Mouse (Mus musculus): ENCODE measurements around the gene Phxr2. TPM values are rescaled to one million over a fixed set of nuclear protein-coding genes. Genes with fewer than 3 reads are reported as not detected.
"Not testable (repeated sequence)": the region's sequence is repeated elsewhere in the genome, so short reads cannot be mapped to it uniquely, and the experiment has no call there.

The Phxr2 gene
- polyA plus RNA-seq, 1 experiment from 2014 or later, result not detected

DNA sequence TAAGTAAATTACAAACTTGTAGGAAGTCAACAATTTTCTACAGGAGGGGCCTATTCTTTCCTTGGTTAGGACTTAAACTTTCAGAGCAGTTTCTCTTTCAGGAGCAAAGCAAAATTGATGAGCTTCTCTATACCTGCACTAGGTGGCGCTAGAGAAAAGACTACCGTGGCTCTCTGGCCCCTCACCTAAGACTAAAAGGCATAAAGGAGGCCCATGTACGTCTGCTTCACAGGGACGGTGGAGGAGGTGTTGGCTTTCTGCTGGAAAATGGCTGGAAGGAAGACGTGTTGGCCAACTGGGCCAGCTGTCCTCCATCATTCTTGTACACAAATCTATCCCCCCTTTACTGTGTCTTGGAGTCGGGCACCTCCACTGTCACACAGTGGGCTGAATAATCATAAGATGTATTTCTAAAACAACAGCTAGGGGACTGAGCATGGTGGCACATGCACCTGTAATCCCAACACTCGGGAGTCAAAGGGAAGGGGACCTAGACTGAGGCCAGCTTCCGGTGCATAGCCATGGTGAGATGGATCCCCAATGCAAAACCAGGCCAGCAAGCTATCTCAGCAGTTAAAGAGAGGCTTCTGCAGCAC, 36.0 kb upstream of the Phxr2 start:
- no peak overlapping the region for H3K4me2 ChIP-seq
- 0 out of 2 replicates have a peak, but pooled peaks cover 6% of the 10 kb centered on the region for H3K4me1 ChIP-seq (replicated peaks)
- H3K9ac ChIP-seq, result no peak overlapping the region
- DNase-seq, result no peak
- no peaks in the 10 kb centered on the region for H3K27me3 ChIP-seq
- 35% methylated on average over 8 of the region's 8 CpGs for WGBS (ENCODE audit: insufficient replicate concordance)
- no peak overlapping the region for H3K27ac ChIP-seq
- H3K36me3 ChIP-seq, result peaks cover 6% of the 10 kb centered on the region; the same call in 1 of the 2 replicates
- no peak for ATAC-seq (ENCODE audit: low read depth)
- no peak overlapping the region for H3K4me3 ChIP-seq (replicated peaks)
- H3K9me3 ChIP-seq (replicated peaks), result no peaks in the 10 kb centered on the region

DNA sequence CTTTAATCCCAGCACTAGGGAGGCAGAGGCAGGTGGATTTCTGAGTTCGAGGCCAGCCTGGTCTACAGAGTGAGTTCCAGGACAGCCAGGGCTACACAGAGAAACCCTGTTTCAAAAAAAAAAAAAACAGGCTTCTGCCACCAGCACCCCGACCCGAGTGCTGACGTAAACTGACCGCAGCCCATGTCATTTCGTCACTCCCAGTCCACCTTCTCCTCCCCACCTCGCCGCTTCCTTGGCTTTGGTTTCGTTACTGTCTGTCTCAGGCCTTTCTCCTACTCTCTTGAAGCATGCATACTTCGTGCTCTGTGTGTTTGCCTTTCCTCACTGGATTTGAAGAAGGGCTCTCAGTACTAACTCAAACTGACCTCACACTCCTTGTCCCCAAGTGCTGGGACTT, 31.6 kb upstream of the Phxr2 start:
- not testable (repeated sequence) for H3K4me1 ChIP-seq (replicated peaks); DNase-seq; H3K9ac ChIP-seq; H3K36me3 ChIP-seq; H3K4me2 ChIP-seq; H3K27me3 ChIP-seq; H3K27ac ChIP-seq; H3K9me3 ChIP-seq (replicated peaks); ATAC-seq (ENCODE audit: low read depth); H3K4me3 ChIP-seq (replicated peaks)
- 81% methylated on average over 10 of the region's 10 CpGs for WGBS (ENCODE audit: insufficient replicate concordance)

DNA sequence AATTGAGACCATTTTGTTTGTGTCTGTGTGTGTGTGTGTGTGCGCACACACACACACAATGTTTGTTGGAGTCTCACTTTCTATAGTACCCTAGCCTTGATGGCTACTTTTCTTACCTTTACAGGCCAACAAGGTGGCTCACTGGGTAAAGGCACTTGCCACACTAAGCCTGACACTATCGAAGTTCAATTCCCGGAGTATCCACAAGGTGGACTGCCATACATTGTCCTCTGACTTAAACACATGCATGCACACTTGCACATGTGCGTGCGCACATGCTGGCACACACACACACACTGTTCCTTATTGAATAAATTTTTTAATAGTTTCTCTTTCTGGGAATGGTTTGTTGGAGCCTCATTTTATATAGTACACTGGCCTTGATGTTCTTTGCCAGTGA, 30.7 kb upstream of the Phxr2 start:
- Histone ChIP-seq H3K36me3 (peaks cover 6% of the 10 kb centered on the region; the same call in 1 of the 2 replicates), H3K27ac (no peak overlapping the region), H3K9me3 (replicated peaks) (no peaks in the 10 kb centered on the region), H3K9ac (no peak overlapping the region), H3K4me2 (no peak overlapping the region), H3K27me3 (no peaks in the 10 kb centered on the region), H3K4me3 (replicated peaks) (no peak overlapping the region), H3K4me1 (replicated peaks) (peaks cover under 1% of the 10 kb centered on the region)
- ATAC-seq (ENCODE audit: low read depth) (no peak), DNase-seq (no peak)
- 87% methylated on average over 5 of the region's 5 CpGs for WGBS (ENCODE audit: insufficient replicate concordance)

DNA sequence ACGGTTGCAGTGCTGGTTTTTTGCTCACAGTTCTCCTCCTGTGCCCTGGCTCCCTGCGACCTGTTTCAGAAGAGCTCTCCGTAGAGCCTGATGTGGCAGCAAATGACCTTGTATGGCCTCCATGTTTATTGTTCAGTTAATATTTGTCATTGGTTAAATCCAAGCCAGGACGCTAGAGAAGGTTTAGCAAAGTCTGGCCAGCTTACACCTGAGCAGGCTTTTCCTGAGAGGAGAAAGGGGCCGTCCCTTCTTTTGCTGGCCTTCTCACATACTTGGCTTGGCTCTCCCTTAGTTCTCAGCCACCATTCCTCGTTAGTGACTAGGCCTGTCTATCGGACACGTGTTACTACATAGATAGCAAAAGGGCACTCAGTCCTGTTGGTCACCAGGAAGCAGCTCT, 28.5 kb upstream of the Phxr2 start:
- H3K36me3 ChIP-seq, result no peaks in the 10 kb centered on the region; the same call in 1 of the 2 replicates
- H3K27ac ChIP-seq, result no peak overlapping the region
- H3K9me3 ChIP-seq (replicated peaks), result no peaks in the 10 kb centered on the region
- no peak for DNase-seq
- no peak overlapping the region for H3K9ac ChIP-seq
- ATAC-seq (ENCODE audit: low read depth), result no peak
- H3K27me3 ChIP-seq, result no peaks in the 10 kb centered on the region
- H3K4me3 ChIP-seq (replicated peaks), result no peak overlapping the region
- H3K4me2 ChIP-seq, result no peak overlapping the region
- peaks cover 18% of the 10 kb centered on the region for H3K4me1 ChIP-seq (replicated peaks)
- 63% methylated on average over 8 of the region's 8 CpGs for WGBS (ENCODE audit: insufficient replicate concordance)

DNA sequence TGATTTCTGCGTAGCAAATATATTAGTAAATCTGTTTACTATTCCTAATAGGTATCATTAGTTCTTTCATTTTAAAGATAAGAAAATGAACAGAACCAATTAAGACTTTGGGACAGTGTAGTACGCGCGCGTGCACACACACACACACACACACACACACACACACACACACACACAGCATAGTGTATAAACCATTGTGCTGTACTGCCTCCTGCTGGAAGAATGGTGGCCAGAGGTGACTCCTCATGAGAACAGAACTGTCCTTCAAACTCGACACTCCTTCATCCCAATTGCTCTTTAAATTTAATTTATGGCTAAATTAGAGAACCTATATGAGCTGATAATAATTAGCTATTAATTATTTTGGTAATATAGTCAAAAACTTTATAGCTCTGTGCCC, 25.9 kb upstream of the Phxr2 start:
- H3K27me3 ChIP-seq, result no peaks in the 10 kb centered on the region
- H3K4me1 ChIP-seq (replicated peaks), result peaks cover 18% of the 10 kb centered on the region
- ATAC-seq (ENCODE audit: low read depth) (no peak), DNase-seq (no peak)
- H3K27ac ChIP-seq, result no peak overlapping the region
- H3K36me3 ChIP-seq, result no peaks in the 10 kb centered on the region
- H3K9me3 ChIP-seq (replicated peaks), result no peaks in the 10 kb centered on the region
- H3K4me3 ChIP-seq (replicated peaks), result no peak overlapping the region
- WGBS (ENCODE audit: insufficient replicate concordance), result 79% methylated on average over 6 of the region's 6 CpGs
- H3K9ac ChIP-seq, result no peak overlapping the region
- no peak overlapping the region for H3K4me2 ChIP-seq

DNA sequence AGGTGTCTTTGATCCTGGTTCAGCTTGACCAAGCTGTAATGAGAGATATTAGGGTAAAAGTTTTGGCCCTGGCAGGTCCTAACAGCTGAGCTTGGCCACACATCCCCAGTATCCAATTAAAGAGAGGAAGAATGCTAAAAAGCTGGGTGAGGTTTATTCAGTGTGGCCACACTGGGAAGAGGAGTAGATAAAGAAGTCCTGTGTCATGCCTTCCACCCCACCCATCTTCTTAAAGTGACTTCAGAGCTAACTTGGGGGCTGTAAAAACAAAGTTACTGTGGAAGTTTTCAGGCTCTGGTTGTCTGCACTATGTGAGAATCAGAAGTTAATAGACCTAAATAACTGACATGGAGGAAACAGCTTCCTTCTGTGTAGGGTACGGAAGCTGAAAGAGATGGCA, 25.5 kb upstream of the Phxr2 start:
- H3K4me3 ChIP-seq (replicated peaks), result no peak overlapping the region
- DNase-seq, result no peak
- H3K27ac ChIP-seq, result peak overlapping the region; percentile 30; the same call in 1 of the 2 replicates
- peaks cover 18% of the 10 kb centered on the region for H3K4me1 ChIP-seq (replicated peaks)
- 80% methylated on average over 1 of the region's 1 CpGs for WGBS (ENCODE audit: insufficient replicate concordance)
- H3K36me3 ChIP-seq, result no peaks in the 10 kb centered on the region
- H3K9me3 ChIP-seq (replicated peaks), result no peaks in the 10 kb centered on the region
- H3K4me2 ChIP-seq, result peak overlapping the region; percentile 29
- no peaks in the 10 kb centered on the region for H3K27me3 ChIP-seq
- peak; percentile 86 for ATAC-seq (ENCODE audit: low read depth)
- H3K9ac ChIP-seq, result no peak overlapping the region

DNA sequence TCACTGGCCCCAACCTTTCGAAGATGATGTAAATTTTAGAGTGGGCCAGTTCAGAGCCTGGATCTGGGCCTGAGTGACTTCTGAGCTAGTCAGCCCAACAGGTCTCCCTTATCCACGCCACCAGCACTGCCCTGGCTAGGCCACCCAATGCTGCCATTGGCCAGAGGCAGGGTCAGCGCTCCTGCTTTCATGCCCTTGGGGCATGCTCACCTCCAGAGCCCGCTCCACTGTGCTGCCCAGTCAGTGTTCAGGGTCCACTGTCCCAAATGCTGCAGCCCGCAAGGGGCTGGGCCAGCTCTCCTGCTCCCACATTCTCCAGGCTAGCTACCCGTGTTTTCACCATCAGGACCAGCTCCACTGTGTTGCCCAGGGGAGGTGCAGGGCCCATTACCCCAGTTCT, 23.9 kb upstream of the Phxr2 start:
- Histone ChIP-seq H3K4me2 (no peak overlapping the region), H3K9me3 (replicated peaks) (no peaks in the 10 kb centered on the region), H3K9ac (no peak overlapping the region), H3K4me1 (replicated peaks) (peaks cover 18% of the 10 kb centered on the region), H3K4me3 (replicated peaks) (no peak overlapping the region), H3K27me3 (no peaks in the 10 kb centered on the region), H3K27ac (no peak overlapping the region), H3K36me3 (no peaks in the 10 kb centered on the region)
- ATAC-seq (ENCODE audit: low read depth), result no peak
- no peak for DNase-seq
- WGBS (ENCODE audit: insufficient replicate concordance), result 83% methylated on average over 6 of the region's 6 CpGs

DNA sequence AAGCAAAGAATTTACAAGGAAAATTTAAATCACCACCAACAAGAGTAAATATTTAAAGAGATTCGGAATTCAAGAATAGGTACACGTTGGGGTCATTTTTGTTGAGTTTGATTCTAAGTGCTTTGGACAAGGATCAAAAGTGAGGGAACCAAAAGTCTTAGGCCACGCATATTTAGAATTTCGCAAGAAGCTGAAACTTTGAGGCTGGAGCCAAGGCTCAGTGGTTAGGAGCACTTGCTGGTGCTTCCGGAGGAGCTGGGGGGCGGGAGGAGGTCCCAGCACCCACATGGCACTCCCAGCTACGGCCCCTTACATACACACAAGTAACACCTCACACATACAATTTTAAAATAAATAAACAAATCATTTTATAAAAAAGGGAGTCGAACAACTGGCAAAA, 20.5 kb upstream of the Phxr2 start:
- ATAC-seq (ENCODE audit: low read depth) (no peak), DNase-seq (no peak)
- H3K9me3 ChIP-seq (replicated peaks), result no peaks in the 10 kb centered on the region
- H3K36me3 ChIP-seq, result no peaks in the 10 kb centered on the region
- H3K27ac ChIP-seq, result no peak overlapping the region
- 76% methylated on average over 8 of the region's 8 CpGs for whole genome bisulfite sequencing (ENCODE audit: insufficient replicate concordance)
- H3K9ac ChIP-seq, result no peak overlapping the region
- no peaks in the 10 kb centered on the region for H3K27me3 ChIP-seq
- H3K4me1 ChIP-seq (replicated peaks), result peaks cover 15% of the 10 kb centered on the region
- H3K4me2 ChIP-seq, result no peak overlapping the region
- H3K4me3 ChIP-seq (replicated peaks), result no peak overlapping the region

DNA sequence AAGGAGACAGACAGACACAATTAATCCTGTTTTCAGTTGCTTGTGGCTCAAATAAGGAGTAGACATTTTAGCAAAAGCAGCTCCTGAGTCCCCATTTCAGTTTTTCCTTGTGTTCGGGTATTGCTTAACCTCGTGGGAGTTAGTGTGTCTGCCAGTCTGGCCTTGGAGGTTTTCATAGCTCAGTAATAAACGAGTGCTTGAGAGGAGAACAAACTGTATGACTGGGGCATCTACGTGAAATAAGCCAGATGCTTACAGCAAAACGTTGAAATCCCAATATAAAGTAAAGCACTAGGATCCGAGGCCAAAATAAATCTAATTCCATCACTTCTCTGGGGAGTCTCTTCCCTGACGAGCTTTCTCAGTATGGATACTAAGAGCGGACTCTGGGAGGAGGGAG, 19.5 kb upstream of the Phxr2 start:
- WGBS (ENCODE audit: insufficient replicate concordance), result 74% methylated on average over 8 of the region's 8 CpGs
- H3K27me3 ChIP-seq, result no peaks in the 10 kb centered on the region
- H3K4me2 ChIP-seq, result no peak overlapping the region
- no peak overlapping the region for H3K27ac ChIP-seq
- ATAC-seq (ENCODE audit: low read depth) (no peak), DNase-seq (no peak)
- peaks cover 5% of the 10 kb centered on the region; the same call in 1 of the 2 replicates for H3K4me1 ChIP-seq (replicated peaks)
- no peaks in the 10 kb centered on the region for H3K9me3 ChIP-seq (replicated peaks)
- no peaks in the 10 kb centered on the region for H3K36me3 ChIP-seq
- no peak overlapping the region for H3K4me3 ChIP-seq (replicated peaks)
- H3K9ac ChIP-seq, result no peak overlapping the region

DNA sequence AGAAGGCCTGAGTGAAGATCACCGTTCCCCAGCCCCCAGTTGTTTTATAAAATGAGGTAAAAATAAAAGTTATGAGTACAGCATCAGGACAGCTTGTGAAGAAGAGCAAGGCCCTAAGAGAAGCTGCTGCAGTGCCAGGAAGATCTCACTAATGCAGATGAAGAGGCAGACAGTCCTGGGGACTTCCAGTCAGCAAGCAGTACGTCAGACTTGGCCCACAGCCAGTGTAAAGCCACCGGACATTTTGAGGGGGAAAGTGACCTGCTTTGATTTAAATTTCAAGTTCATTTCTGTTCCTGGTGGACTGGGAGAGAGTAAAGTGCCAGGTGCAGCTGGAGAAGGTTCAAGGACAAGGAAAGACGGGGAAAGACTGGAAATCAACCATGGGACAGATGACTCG, 10.2 kb upstream of the Phxr2 start:
- WGBS (ENCODE audit: insufficient replicate concordance), result 69% methylated on average over 5 of the region's 5 CpGs
- Histone ChIP-seq H3K4me1 (replicated peaks) (no peaks in the 10 kb centered on the region), H3K9ac (no peak overlapping the region), H3K27me3 (no peaks in the 10 kb centered on the region), H3K36me3 (no peaks in the 10 kb centered on the region), H3K4me3 (replicated peaks) (no peak overlapping the region), H3K27ac (no peak overlapping the region), H3K4me2 (no peak overlapping the region), H3K9me3 (replicated peaks) (no peaks in the 10 kb centered on the region)
- ATAC-seq (ENCODE audit: low read depth), result no peak
- no peak for DNase-seq

DNA sequence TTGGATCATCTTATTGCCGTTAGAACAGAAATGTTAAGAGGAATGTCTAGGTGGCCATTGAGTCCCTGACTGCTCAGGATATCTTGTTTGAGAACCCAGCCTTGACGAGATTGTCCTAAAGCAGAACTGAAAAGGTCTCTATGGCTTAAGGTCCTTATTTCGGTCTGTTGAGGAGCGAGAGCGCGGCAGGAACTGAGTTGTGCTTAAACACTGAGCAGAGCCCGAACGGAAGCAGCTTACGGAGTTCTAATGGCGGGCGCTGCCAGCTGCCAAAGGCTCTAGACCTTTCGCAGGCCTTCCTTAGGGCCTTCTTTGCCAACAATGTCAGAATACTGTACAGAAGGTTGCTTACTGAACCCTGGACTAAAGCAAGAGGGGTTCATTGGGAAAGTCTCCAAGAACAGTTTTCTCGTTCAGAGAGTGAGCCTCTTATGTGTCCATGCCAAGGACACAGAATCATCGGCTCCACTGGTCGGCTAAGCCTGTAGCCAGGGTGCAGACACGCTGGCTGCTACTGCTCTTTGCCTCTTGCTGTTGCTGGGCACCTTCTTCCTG, 7.3 kb upstream of the Phxr2 start:
- H3K4me1 ChIP-seq (replicated peaks), result no peaks in the 10 kb centered on the region
- no peaks in the 10 kb centered on the region for H3K9me3 ChIP-seq (replicated peaks)
- ATAC-seq (ENCODE audit: low read depth), result no peak
- no peak overlapping the region for H3K27ac ChIP-seq
- H3K4me3 ChIP-seq (replicated peaks), result no peak overlapping the region
- H3K27me3 ChIP-seq, result no peaks in the 10 kb centered on the region
- H3K9ac ChIP-seq, result no peak overlapping the region
- no peaks in the 10 kb centered on the region for H3K36me3 ChIP-seq
- no peak for DNase-seq
- no peak overlapping the region for H3K4me2 ChIP-seq
- WGBS (ENCODE audit: insufficient replicate concordance), result 82% methylated on average over 16 of the region's 16 CpGs

DNA sequence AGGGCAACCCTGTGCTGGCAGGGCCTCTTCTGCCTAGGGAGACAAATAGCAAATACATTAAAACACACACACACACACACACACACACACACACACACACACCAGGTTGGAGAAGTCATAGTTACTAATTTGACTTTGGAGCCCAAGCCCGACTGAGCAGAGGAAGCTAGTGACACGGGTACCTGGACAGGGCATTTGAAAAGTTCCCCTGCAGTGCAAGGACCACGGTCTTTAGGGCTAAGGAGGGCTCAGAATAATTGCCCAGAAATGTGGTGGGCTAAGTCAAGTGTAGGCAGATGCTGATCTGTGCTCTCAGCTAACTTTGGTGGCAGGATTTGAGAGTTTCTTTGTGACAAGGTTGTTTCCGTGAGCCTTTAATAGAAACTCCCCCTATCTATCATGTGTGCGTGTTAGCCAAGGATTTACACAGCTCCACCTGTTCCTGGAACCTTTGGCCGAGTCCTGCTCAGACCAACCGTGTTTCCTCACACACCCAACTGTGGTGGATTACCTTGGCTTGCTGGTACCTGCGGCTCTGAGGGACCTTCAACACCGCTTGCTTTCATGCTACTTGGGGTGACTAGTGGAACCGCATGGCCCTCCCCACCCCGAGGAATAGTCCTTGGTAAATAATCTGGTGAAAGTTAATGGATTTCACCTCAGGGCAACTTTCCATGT, 6.6 kb upstream of the Phxr2 start:
- no peak for DNase-seq
- Histone ChIP-seq H3K9me3 (replicated peaks) (no peaks in the 10 kb centered on the region), H3K27me3 (no peaks in the 10 kb centered on the region), H3K36me3 (no peaks in the 10 kb centered on the region), H3K9ac (no peak overlapping the region), H3K4me1 (replicated peaks) (0 out of 2 replicates have a peak, but pooled peaks cover 3% of the 10 kb centered on the region), H3K4me3 (replicated peaks) (no peak overlapping the region), H3K4me2 (no peak overlapping the region), H3K27ac (no peak overlapping the region)
- ATAC-seq (ENCODE audit: low read depth), result no peak
- 79% methylated on average over 11 of the region's 11 CpGs for whole genome bisulfite sequencing (ENCODE audit: insufficient replicate concordance)
